8 mouse cellular contexts compared by ENCODE assay signal in genomic region chr1:61376417-61376816, GRCm38 (mm10).
DNase-seq lines count a peak whose midpoint lies in the region; ATAC-seq and TF ChIP-seq lines count a peak whose summit lies in the region.

No protein-coding gene starts in this region.

- intact Hi-C loops in heart, postnatal 36 days (cut with DNase I) = loop anchor here (2.0 to 10.0 kb wide), 7 partner anchors 196 to 1586 kb away; partner anchors contain the start of gene Pard3b

- 0 out of 2 replicates have a peak overlapping the region, but pooled peaks have one; percentile 46 for H3K4me2 ChIP-seq in lung, embryonic 16.5 days (ENCODE audit: low read depth, low read length)
- H3K4me2 ChIP-seq in myocyte (ENCODE audit: low read depth) = peak overlapping the region; percentile 88
- H3K4me2 ChIP-seq in forebrain, postnatal 0 days (ENCODE audit: low read depth) = no peak overlapping the region

- no peaks in the 10 kb centered on the region for H3K36me3 ChIP-seq in lung, embryonic 16.5 days (ENCODE audit: control insufficient read depth, insufficient read depth, low read length)
- H3K36me3 ChIP-seq in myocyte (ENCODE audit: control insufficient read depth, insufficient read depth) = no peaks in the 10 kb centered on the region
- H3K36me3 ChIP-seq in forebrain, postnatal 0 days (ENCODE audit: insufficient read depth) = no peaks in the 10 kb centered on the region

- no peak overlapping the region for H3K9ac ChIP-seq in lung, embryonic 16.5 days (ENCODE audit: low read length)
- H3K9ac ChIP-seq in forebrain, postnatal 0 days = no peak overlapping the region

- no peak overlapping the region for H3K27ac ChIP-seq in lung, embryonic 16.5 days (ENCODE audit: low read length)
- no peak overlapping the region for H3K27ac ChIP-seq in cerebellum, adult 2 months (ENCODE audit: insufficient read depth, low read length)
- H3K27ac ChIP-seq in forebrain, postnatal 0 days (ENCODE audit: low read depth, low read length) = no peak overlapping the region

- no peak overlapping the region for H3K4me3 ChIP-seq in lung, embryonic 16.5 days (ENCODE audit: low read length)
- no peak overlapping the region for H3K4me3 ChIP-seq in myocyte
- no peak overlapping the region for H3K4me3 ChIP-seq in cerebellum, adult 2 months (replicated peaks; ENCODE audit: insufficient read depth, low read depth, low read length)
- H3K4me3 ChIP-seq in forebrain, postnatal 0 days (ENCODE audit: low read depth, low read length) = no peak overlapping the region

- H3K4me1 ChIP-seq in lung, embryonic 16.5 days (replicated peaks; ENCODE audit: control insufficient read depth, insufficient read depth, low read length) = peaks cover 8% of the 10 kb centered on the region; the same call in 1 of the 2 replicates
- no peaks in the 10 kb centered on the region for H3K4me1 ChIP-seq in cerebellum, adult 2 months (ENCODE audit: control insufficient read depth, insufficient read depth, low read length)
- peaks cover 9% of the 10 kb centered on the region; the same call in 1 of the 2 replicates for H3K4me1 ChIP-seq in forebrain, postnatal 0 days (ENCODE audit: insufficient read depth)

- no peak for TF ChIP-seq POLR2A in myocyte (IDR thresholded peaks at IDR 0.05; ENCODE audit: insufficient read length, low read depth)
- TF ChIP-seq POLR2A in cerebellum, adult 2 months (IDR thresholded peaks at IDR 0.05; ENCODE audit: borderline replicate concordance, insufficient read depth, low read length) = no peak

- H3ac ChIP-seq in myocyte (ENCODE audit: control insufficient read depth, insufficient read length) = no peak overlapping the region

- no peak; the same call in 1 of the 2 replicates for ATAC-seq in lung, embryonic 16.5 days (ENCODE audit: low read depth)
- peak; percentile 38; the same call in 1 of the 2 replicates for ATAC-seq in granulocyte monocyte progenitor cell, adult 5-6 weeks (replicated peaks; ENCODE audit: poor library complexity, severe bottlenecking)
- ATAC-seq in forebrain, postnatal 0 days = no peak

- no peaks in the 10 kb centered on the region for H3K27me3 ChIP-seq in lung, embryonic 16.5 days (ENCODE audit: control insufficient read depth, insufficient read depth, low read depth, low read length)
- peaks cover 15% of the 10 kb centered on the region for H3K27me3 ChIP-seq in myocyte (ENCODE audit: control insufficient read depth, insufficient read depth, insufficient read length)
- no peaks in the 10 kb centered on the region; the same call in 1 of the 2 replicates for H3K27me3 ChIP-seq in cerebellum, adult 2 months (ENCODE audit: control insufficient read depth, insufficient read depth, low read length)
- H3K27me3 ChIP-seq in forebrain, postnatal 0 days (ENCODE audit: insufficient read depth, low read length) = no peaks in the 10 kb centered on the region

- 35% methylated on average over 4 of the region's 4 CpGs for WGBS in lung, embryonic 16.5 days
- WGBS in cerebellum, adult 2 months = 63% methylated on average over 4 of the region's 4 CpGs
- WGBS in forebrain, postnatal 0 days = 65% methylated on average over 4 of the region's 4 CpGs

- no peaks in the 10 kb centered on the region; the same call in 1 of the 2 replicates for H3K9me3 ChIP-seq in lung, embryonic 16.5 days (ENCODE audit: control insufficient read depth, low read length)
- no peaks in the 10 kb centered on the region for H3K9me3 ChIP-seq in forebrain, postnatal 0 days (ENCODE audit: low read length)

- no peaks in the 10 kb centered on the region for H3K79me2 ChIP-seq in myocyte (ENCODE audit: control insufficient read depth, insufficient read depth)

- DNase-seq in heart, adult 11 months = peak; percentile 93
- DNase-seq in heart, postnatal 36 days = no peak
- DNase-seq in lung, postnatal 25 days (ENCODE audit: low spot score) = no peak
- DNase-seq in cerebellum, adult 2 months = no peak
- no peak for DNase-seq in forebrain, postnatal 0 days

- TF ChIP-seq CTCF in cerebellum, adult 2 months (IDR thresholded peaks at IDR 0.05; ENCODE audit: borderline replicate concordance, insufficient read depth, low read depth, low read length) = no peak
- TF ChIP-seq CTCF in forebrain, postnatal 0 days (IDR thresholded peaks at IDR 0.05; ENCODE audit: low read depth) = no peak

TF ChIP-seq in myocyte, 11 proteins besides CTCF, POLR2A, EP300 and RAD21:
- no peak for TF ChIP-seq MYOG (IDR thresholded peaks at IDR 0.05; ENCODE audit: control insufficient read depth in 1 of 3, insufficient read depth in 1 of 3, insufficient read length in 2 of 3, low read depth in 2 of 3)
- TF ChIP-seq CEBPB (IDR thresholded peaks at IDR 0.05; ENCODE audit: insufficient read depth, poor library complexity, severe bottlenecking) = no peak
- TF ChIP-seq E2F4 (IDR thresholded peaks at IDR 0.05; ENCODE audit: insufficient read depth) = no peak
- no peak for TF ChIP-seq REST (IDR thresholded peaks at IDR 0.05; ENCODE audit: insufficient read depth, insufficient read length)
- no peak for TF ChIP-seq USF1 (IDR thresholded peaks at IDR 0.05; ENCODE audit: low read depth)
- TF ChIP-seq MYOD1 (IDR thresholded peaks at IDR 0.05; ENCODE audit: control insufficient read depth in 1 of 3, insufficient read length in 2 of 3, low read depth in 2 of 3) = no peak
- no peak for TF ChIP-seq TCF12 (IDR thresholded peaks at IDR 0.05; ENCODE audit: insufficient read depth, poor library complexity, severe bottlenecking)
- TF ChIP-seq POLR2AphosphoS2 (IDR thresholded peaks at IDR 0.05; ENCODE audit: insufficient read length, low read depth) = no peak
- no peak for TF ChIP-seq SRF (IDR thresholded peaks at IDR 0.05; ENCODE audit: control insufficient read depth, insufficient read length, low read depth)
